Mouse (Mus musculus): Measurements from ENCODE around the gene Tnnt2. TPM values are rescaled to one million over a fixed set of nuclear protein-coding genes. Genes with fewer than 3 reads are reported as not detected.

The Tnnt2 gene
- total RNA-seq, 2 experiments from 2014 or later, result not detected

GRCm38 (mm10) chr1:135892764-135893163, 56.6 kb downstream of the Tnnt2 start:
- no peak for ATAC-seq (replicated peaks; ENCODE audit: poor library complexity, severe bottlenecking)

GRCm38 (mm10) chr1:135893377-135893776, 57.2 kb downstream of the Tnnt2 start:
- no peak for ATAC-seq (replicated peaks; ENCODE audit: poor library complexity, severe bottlenecking)

GRCm38 (mm10) chr1:135895367-135895766, 59.2 kb downstream of the Tnnt2 start:
- no peak for ATAC-seq (replicated peaks; ENCODE audit: poor library complexity, severe bottlenecking)

- no peak for ATAC-seq (replicated peaks; ENCODE audit: poor library complexity, severe bottlenecking)
Measured at GRCm38 (mm10) chr1:135899295-135899694, 63.1 kb downstream of the Tnnt2 start.

GRCm38 (mm10) chr1:135899991-135900515, 63.9 kb downstream of the Tnnt2 start:
- ATAC-seq (replicated peaks; ENCODE audit: poor library complexity, severe bottlenecking), result no peak

Other genes starting within 250 kb of the Tnnt2 start
- gene Nav1, start 229.1 kb upstream of the Tnnt2 start, total RNA-seq (2014; fragmentation: Nextera tagmentation), result 16.3 and 19.8 TPM in 2 replicates
- gene Nav1, start 229.1 kb upstream of the Tnnt2 start, total RNA-seq (2017), result 2.9 and 3.6 TPM in 2 replicates
- 130 and 138 TPM in 2 replicates for gene Csrp1, start 116.3 kb upstream of the Tnnt2 start, total RNA-seq (2014; fragmentation: Nextera tagmentation)
- gene Csrp1, start 116.3 kb upstream of the Tnnt2 start, total RNA-seq (2017), result 104 and 135 TPM in 2 replicates
- 1.9 TPM in 1 of 2 replicates, not detected in the other for gene Phlda3, start 70.2 kb upstream of the Tnnt2 start, total RNA-seq (2014; fragmentation: Nextera tagmentation)
- gene Phlda3, start 70.2 kb upstream of the Tnnt2 start, total RNA-seq (2017), result 0.17 and 1.0 TPM in 2 replicates
- gene Tnni1, start 56.9 kb upstream of the Tnnt2 start, total RNA-seq (2014; fragmentation: Nextera tagmentation), result not detected in 2 replicates
- not detected in 2 replicates for gene Tnni1, start 56.9 kb upstream of the Tnnt2 start, total RNA-seq (2017)
- gene Lad1, start 17.8 kb upstream of the Tnnt2 start, total RNA-seq (2014; fragmentation: Nextera tagmentation), result not detected in 2 replicates
- not detected in 2 replicates for gene Lad1, start 17.8 kb upstream of the Tnnt2 start, total RNA-seq (2017)
- gene Pkp1, start 82.9 kb downstream of the Tnnt2 start, total RNA-seq (2014; fragmentation: Nextera tagmentation), result not detected in 2 replicates
- gene Pkp1, start 82.9 kb downstream of the Tnnt2 start, total RNA-seq (2017), result not detected in 2 replicates
- gene Igfn1, start 170.0 kb downstream of the Tnnt2 start, total RNA-seq (2014; fragmentation: Nextera tagmentation), result not detected in 2 replicates
- not detected in 2 replicates for gene Igfn1, start 170.0 kb downstream of the Tnnt2 start, total RNA-seq (2017)
- 5.8 and 14.0 TPM in 2 replicates for gene Tmem9, start 171.8 kb downstream of the Tnnt2 start, total RNA-seq (2014; fragmentation: Nextera tagmentation)
- 4.4 and 8.1 TPM in 2 replicates for gene Tmem9, start 171.8 kb downstream of the Tnnt2 start, total RNA-seq (2017)
- gene Ascl5, start 214.4 kb downstream of the Tnnt2 start, total RNA-seq (2014; fragmentation: Nextera tagmentation), result not detected in 2 replicates
- gene Ascl5, start 214.4 kb downstream of the Tnnt2 start, total RNA-seq (2017), result not detected in 2 replicates
- gene Cacna1s, start 216.4 kb downstream of the Tnnt2 start, total RNA-seq (2014; fragmentation: Nextera tagmentation), result not detected in 2 replicates
- not detected in 2 replicates for gene Cacna1s, start 216.4 kb downstream of the Tnnt2 start, total RNA-seq (2017)

All from granulocyte monocyte progenitor cell, adult 5-6 weeks (primary cell).